Mouse (Mus musculus): ENCODE measurements around the gene Mto1.

GRCm38 (mm10) chr9:78473588-78473987 is 25.6 kb downstream of the Mto1 start:
- TF ChIP-seq GATA1 (IDR thresholded peaks at IDR 0.05; ENCODE audit: borderline replicate concordance, low read length) (no peak), FLI1 (IDR thresholded peaks at IDR 0.05; ENCODE audit: low read length) (no peak)
